Mouse (Mus musculus) left cerebral cortex, adult 9 months (tissue): ENCODE data around the gene Erich3.

ENCODE experiments used
- DNase-seq, 2 experiments: peaks; one replicate each; pipeline ENCODE4 v3.0.0; 2022; ENCODE audit warnings: low spot score in 2 of 2

The Erich3 gene

GRCm38 (mm10) chr3:154673326-154673725, 9.7 kb downstream of the Erich3 start:
- no peak for DNase-seq

- no peak for DNase-seq
Measured at GRCm38 (mm10) chr3:154682570-154682969, 18.9 kb downstream of the Erich3 start.

- no peak for DNase-seq
Measured at GRCm38 (mm10) chr3:154683667-154684066, 20.0 kb downstream of the Erich3 start.

GRCm38 (mm10) chr3:154690260-154690659, 26.6 kb downstream of the Erich3 start:
- DNase-seq: no peak

- DNase-seq: peak; percentile 85 to 94
Measured at GRCm38 (mm10) chr3:154691897-154692571, 28.4 kb downstream of the Erich3 start.

GRCm38 (mm10) chr3:154692572-154692922, 28.9 kb downstream of the Erich3 start:
- no peak for DNase-seq

- no peak for DNase-seq
Measured at GRCm38 (mm10) chr3:154693902-154694301, 30.2 kb downstream of the Erich3 start.

GRCm38 (mm10) chr3:154696611-154697010, 33.0 kb downstream of the Erich3 start:
- DNase-seq: no peak

- peak in 1 of 2 experiments; percentile 50 for DNase-seq
Measured at GRCm38 (mm10) chr3:154698907-154699306, 35.2 kb downstream of the Erich3 start.

GRCm38 (mm10) chr3:154700296-154700695, 36.6 kb downstream of the Erich3 start:
- DNase-seq: peak in 1 of 2 experiments; percentile 44

GRCm38 (mm10) chr3:154700735-154701134, 37.1 kb downstream of the Erich3 start:
- no peak for DNase-seq

GRCm38 (mm10) chr3:154704755-154705154, 41.1 kb downstream of the Erich3 start:
- no peak for DNase-seq

- peak in 1 of 2 experiments; percentile 50 for DNase-seq
Measured at GRCm38 (mm10) chr3:154708150-154708549, 44.5 kb downstream of the Erich3 start.

GRCm38 (mm10) chr3:154723198-154723597, 59.5 kb downstream of the Erich3 start:
- peak in 1 of 2 experiments; percentile 19 for DNase-seq

GRCm38 (mm10) chr3:154731431-154731830, 67.8 kb downstream of the Erich3 start:
- DNase-seq: no peak

- DNase-seq: no peak
Measured at GRCm38 (mm10) chr3:154741496-154741895, 77.8 kb downstream of the Erich3 start.

GRCm38 (mm10) chr3:154742927-154743326, 79.3 kb downstream of the Erich3 start:
- no peak for DNase-seq

GRCm38 (mm10) chr3:154744317-154744716, 80.7 kb downstream of the Erich3 start:
- DNase-seq: no peak

GRCm38 (mm10) chr3:154754505-154754904, 90.8 kb downstream of the Erich3 start:
- no peak for DNase-seq

GRCm38 (mm10) chr3:154755225-154755624, 91.6 kb downstream of the Erich3 start:
- no peak for DNase-seq

- no peak for DNase-seq
Measured at GRCm38 (mm10) chr3:154758089-154758488, 94.4 kb downstream of the Erich3 start.

- DNase-seq: no peak
Measured at GRCm38 (mm10) chr3:154761108-154761507, 97.4 kb downstream of the Erich3 start.

GRCm38 (mm10) chr3:154763374-154763773, 99.7 kb downstream of the Erich3 start:
- DNase-seq: no peak

- no peak for DNase-seq
Measured at GRCm38 (mm10) chr3:154764115-154764514, 100.5 kb downstream of the Erich3 start.
